Mouse (Mus musculus): ENCODE results near the gene Loxl3. TPM values are rescaled to one million over a fixed set of nuclear protein-coding genes. Genes with fewer than 3 reads are reported as not detected.

The Loxl3 gene
- total RNA-seq, 4 experiments from 2014 or later: 2.0 to 4.3 (median 3.0) TPM

DNA sequence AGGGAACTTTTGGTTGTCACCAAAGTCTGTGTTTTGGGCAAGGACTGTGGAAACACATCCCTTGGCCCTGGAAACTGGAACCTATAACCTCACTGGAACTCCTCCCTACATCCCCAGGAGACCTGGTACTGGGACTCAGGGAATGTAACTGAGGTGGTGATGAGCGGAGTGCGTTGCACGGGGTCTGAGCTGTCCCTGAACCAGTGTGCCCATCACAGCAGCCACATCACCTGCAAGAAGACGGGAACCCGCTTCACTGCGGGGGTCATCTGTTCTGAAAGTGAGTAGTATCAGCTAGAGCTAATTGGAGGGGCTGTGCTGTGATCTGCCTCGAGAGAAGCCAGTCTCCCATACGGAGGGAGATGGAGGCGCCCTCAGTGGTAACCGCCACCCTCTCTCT, 15.4 kb downstream of the Loxl3 start:
- no peak for DNase-seq (ENCODE audit: low spot score in 2 of 2)

GRCm38 (mm10) chr6:83053136-83053960, 19.4 kb downstream of the Loxl3 start:
- DNase-seq (ENCODE audit: low spot score in 2 of 2): no peak

DNA sequence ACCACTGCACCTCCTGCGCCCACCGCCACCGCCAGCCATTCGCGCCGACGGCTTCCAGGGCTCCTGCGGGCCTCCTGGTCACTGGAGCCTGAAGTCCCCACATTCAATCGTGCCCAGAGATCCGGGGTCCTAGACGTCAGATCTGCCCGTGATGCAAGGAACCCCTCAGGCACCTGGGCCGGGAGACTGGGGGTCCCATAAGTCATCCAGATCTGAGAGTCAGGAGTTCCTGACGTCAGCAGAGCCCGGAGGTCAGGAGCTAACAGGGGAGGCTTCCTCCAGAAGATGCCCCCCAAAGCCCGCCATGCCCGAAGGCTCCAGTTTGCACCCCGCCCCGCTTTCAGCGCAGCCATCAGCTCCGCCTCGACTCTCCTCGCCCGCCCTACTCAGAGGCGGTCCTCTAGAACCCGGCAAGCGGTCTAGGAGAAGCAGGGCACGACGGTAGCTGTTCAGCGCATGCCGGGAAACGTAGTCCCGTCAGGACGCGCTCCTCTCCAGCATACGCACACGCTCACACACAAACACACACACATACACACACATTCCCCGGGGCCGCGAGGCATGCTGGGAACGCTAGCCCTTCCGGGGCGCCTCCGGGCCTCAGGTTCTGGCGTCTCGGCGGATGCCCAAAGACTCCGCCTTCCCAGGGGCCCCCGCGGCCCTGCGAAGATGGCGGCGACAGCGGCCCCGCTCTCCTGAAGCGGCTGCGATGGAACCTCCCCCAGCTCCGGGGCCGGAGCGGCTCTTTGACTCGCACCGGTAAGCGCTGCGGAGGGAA, 20.3 kb downstream of the Loxl3 start, which contains the start of gene Aup1:
Gene Aup1, plus strand, starts transcription at position 448 of the 778 bp plus-strand sequence.
- DNase-seq (ENCODE audit: low spot score in 2 of 2): peak; percentile 92 to 98

DNA sequence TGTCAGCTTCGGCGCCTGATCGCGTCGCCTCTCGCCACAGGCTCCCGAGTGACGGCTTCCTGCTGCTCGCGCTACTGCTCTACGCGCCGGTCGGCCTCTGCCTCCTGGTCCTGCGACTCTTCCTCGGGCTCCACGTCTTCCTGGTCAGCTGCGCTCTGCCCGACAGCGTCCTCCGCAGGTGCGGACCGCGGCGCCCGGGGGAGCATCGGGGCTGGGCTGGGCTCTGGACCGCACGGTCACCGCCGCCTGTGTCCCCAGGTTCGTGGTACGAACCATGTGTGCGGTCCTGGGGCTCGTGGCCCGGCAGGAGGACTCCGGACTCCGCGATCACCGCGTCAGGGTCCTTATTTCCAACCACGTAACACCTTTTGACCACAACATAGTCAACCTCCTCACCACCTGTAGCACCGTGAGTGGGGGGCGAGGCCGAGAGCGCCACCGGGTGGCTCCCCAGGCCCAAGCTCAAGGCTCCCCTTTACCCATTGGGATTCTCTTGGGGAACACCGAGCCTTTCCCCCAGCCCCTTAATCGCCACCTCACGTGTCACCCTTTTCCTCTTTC, 21.0 kb downstream of the Loxl3 start, which contains the start of gene Htra2:
Gene Htra2, minus strand, starts transcription at position 403 of the 561 bp plus-strand sequence.
- peak in 1 of 2 experiments; percentile 32 for DNase-seq (ENCODE audit: low spot score in 2 of 2)

GRCm38 (mm10) chr6:83057790-83058189, 23.8 kb downstream of the Loxl3 start, which contains the start of gene Dqx1:
Gene Dqx1, plus strand, starts transcription at chr6:83057844.
- no peak for DNase-seq (ENCODE audit: low spot score in 2 of 2)

DNA sequence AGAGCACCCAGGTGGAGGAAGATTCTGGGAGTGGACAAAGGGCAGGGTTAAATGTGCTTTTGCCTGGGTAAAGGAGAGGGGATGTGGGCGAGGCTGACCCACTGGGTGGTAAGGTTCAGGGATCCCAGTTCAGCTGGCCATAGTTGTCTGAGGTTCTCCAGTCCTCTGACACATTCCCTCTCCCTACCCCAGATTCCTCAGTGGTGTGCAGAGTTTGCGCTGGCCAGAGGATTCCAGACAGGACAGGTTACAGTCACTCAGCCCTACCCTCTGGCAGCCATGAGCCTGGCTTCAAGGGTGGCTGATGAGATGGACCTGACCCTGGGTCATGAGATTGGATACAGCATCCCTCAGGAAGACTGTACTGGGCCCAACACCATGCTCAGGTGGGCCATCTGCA, 24.8 kb downstream of the Loxl3 start:
- DNase-seq (ENCODE audit: low spot score in 2 of 2): no peak

GRCm38 (mm10) chr6:83065995-83066394, 32.0 kb downstream of the Loxl3 start:
- DNase-seq (ENCODE audit: low spot score in 2 of 2): no peak

- no peak for DNase-seq (ENCODE audit: low spot score in 2 of 2)
These were observed 32.5 kb downstream of the Loxl3 start for GRCm38 (mm10) chr6:83066441-83066840.

DNA sequence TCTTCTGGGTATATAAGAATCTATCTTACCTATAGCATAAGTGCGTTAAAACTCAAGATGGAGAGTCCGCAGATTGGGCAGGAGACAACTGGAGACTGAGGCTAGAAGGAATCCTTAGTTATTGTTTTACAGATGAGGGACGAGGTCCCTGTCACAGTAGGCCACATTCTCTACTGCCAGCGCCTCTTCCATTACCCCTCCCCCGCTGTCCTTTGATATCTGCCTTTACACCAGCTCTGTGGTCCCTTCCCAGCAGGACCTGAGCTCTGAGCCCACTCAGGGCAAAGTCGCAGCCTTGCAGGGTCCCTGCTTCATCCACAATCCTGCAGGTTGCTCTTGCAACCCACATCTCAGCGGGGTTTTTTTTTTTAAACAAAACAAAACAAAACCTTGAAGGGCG, 34.2 kb downstream of the Loxl3 start:
- DNase-seq (ENCODE audit: low spot score in 2 of 2): no peak

DNA sequence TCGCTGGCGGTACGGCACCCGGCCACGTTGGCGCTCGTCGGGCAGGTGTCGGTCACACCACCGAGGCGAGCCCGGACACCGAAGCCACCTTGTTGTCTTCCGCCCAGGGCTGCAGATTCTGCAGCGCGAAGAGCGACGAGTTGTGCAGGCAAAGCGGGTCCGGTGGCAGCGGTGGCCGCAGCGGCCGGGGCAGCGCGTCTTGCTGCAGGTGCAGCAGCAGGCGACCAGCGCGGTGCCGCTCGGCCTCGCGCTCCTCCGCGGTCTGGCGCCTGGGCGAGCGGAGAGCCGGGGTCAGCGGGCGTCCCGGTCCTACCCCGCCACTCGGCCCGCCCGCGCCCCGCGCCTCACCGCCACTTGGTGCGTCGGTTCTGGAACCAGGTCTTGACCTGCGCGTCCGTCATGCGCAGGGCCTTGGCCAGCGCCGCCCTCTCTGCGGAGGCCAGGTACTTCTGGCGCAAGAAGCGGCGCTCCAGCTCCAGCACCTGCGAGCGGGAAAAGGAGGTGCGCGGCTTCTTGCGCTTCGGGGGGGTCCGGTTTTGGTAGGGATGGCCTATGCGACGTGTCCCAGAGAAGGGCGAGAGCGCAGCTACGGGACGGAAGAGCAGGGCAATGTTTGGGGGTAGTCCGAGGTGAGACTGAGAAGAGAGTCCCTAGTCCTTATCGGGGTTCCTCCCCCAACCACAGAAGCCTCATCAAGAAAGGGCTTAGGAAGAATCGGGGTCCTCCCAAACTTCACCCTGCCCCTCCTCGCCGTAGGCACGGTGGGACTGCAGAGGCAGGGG, 34.9 kb downstream of the Loxl3 start:
- no peak for DNase-seq (ENCODE audit: low spot score in 2 of 2)

DNA sequence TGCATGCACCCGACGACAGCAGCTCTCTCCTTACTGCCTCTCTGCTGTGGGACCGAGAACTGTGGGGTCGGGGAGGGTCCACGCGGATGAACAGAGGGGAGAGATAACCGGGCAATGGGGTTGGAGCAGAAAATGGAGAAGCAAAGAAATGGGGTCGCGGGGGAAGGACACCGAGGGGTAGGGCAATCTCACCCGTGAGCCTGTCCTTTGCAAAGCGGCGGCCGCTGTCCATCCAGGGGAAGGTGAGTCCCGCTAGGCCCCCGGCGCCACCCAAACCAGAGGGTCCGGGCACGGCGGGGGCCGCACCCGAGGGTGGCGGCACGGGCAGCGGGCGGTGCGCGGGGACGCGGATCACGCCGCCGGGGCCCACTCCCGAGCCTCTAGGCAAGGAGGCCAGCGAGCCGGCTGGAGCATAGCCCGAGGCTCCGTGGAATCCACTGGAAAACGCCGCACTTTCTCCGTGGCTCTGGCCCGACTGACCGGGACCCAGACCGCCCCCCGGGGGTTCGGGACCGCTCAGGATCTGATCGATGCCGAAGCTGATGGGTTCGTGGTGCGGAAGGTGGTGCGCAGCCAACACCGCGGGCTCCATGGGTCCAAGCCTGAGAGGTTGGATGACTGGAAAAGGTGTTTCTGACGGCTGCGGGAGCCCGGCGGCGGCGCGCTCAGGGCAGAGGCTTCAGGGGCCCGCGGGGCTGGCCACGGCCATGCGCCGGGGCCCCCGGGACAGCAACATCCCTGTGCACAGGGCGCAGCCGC, 35.7 kb downstream of the Loxl3 start:
- no peak for DNase-seq (ENCODE audit: low spot score in 2 of 2)

- no peak for DNase-seq (ENCODE audit: low spot score in 2 of 2)
These were observed 36.1 kb downstream of the Loxl3 start, which contains the start of gene Tlx2 for GRCm38 (mm10) chr6:83070247-83070310. Gene Tlx2, minus strand, starts transcription at chr6:83070293.

GRCm38 (mm10) chr6:83070311-83071219, 36.6 kb downstream of the Loxl3 start:
- DNase-seq (ENCODE audit: low spot score in 2 of 2): peak in 1 of 2 experiments; percentile 43

DNA sequence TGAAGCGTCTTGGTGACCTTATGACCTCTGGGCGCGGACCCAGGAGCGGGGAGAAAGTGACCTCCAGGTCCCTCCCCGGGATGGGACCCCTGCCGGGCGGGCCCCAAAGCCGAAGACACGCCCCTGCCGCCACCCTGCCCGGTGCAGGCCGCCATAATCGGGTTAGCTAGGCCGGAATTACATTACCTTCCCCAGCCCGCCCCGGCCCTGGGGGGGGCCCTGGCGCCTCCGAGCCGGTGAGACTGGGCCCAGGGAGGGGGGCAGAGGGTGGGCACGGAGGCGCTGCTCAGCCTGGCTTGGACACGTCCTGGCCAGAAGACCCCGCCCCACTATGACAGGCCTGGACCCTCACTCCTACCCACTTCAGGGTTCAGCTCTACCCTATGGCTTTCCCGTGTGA, 37.2 kb downstream of the Loxl3 start:
- DNase-seq (ENCODE audit: low spot score in 2 of 2): no peak

- DNase-seq (ENCODE audit: low spot score in 2 of 2): no peak
These were observed 41.0 kb downstream of the Loxl3 start for GRCm38 (mm10) chr6:83074979-83075378.

GRCm38 (mm10) chr6:83077630-83078323, 43.8 kb downstream of the Loxl3 start, which contains the start of gene Pcgf1:
Gene Pcgf1, plus strand, starts transcription at chr6:83077869.
- peak in 1 of 2 experiments; percentile 48 for DNase-seq (ENCODE audit: low spot score in 2 of 2)

DNA sequence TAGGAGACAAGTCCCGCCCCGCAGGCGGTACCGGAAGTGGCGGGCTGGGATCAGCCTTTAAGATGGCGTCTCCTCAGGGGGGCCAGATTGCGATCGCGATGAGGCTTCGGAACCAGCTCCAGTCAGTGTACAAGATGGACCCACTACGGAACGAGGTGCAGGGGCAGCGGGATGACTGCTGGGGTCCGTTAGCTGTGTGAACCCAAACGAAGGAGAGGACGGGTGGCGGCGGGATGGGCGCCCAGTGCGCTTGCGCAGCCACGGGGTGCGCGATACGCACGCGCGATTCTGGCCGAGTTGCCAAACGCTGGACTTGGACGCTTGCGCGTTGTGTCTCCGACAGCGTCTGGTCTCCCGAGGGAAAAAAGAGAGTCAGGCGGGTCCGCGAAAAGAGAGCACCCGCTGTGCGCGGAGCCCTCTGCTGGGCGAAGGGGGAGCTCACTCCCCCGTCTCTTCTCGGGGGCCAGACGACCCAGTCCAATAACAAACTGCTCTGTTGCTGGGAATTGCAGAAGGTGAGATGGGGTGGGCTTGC, 44.4 kb downstream of the Loxl3 start:
- peak; percentile 97 to 100 for DNase-seq (ENCODE audit: low spot score in 2 of 2)

- no peak for DNase-seq (ENCODE audit: low spot score in 2 of 2)
These were observed 46.2 kb downstream of the Loxl3 start for GRCm38 (mm10) chr6:83080210-83080609.

- no peak for DNase-seq (ENCODE audit: low spot score in 2 of 2)
These were observed 49.5 kb downstream of the Loxl3 start for GRCm38 (mm10) chr6:83083497-83083896.
